Mouse (Mus musculus) cortical plate, adult 2 months (tissue): ENCODE measurements around the gene Tpx2.

Source experiments
- CTCF ChIP-seq: fragments of 200-500 bp; IDR thresholded peaks from 2 replicates; pipeline ENCODE4 v1.5.1; 2011; ENCODE audit warnings: mild to moderate bottlenecking, control low read depth, low read length; ENCODE audit not compliant: insufficient read depth; ENCODE audit errors: extremely low read depth
- POLR2A ChIP-seq: fragments of 200-500 bp; IDR thresholded peaks from 2 replicates; pipeline ENCODE4 v1.6.1; 2011; ENCODE audit warnings: mild to moderate bottlenecking, low read length, control low read depth; ENCODE audit not compliant: insufficient read depth; ENCODE audit errors: extremely low read depth

DNA sequence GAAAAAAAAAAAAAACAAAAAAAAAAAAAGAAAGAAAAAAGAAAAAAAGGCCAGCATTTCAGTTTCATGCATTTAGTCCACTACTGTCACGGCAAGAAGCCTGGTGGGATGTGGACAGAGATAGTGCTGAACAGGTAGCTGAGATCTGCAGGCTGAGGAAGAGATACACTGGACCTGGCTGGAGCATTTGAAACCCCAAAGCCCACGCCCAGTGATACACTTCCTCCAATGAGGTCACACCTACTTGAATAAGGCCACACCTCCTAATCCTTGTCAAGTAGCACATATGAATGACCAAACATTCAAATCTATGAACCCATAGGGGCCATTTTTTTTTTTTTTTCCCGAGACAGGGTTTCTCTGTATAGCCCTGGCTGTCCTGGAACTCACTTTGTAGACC is 5.0 kb upstream of the Tpx2 start:
- TF ChIP-seq POLR2A (no peak), CTCF (no peak)
